Mouse (Mus musculus) stomach, embryonic 16.5 days (tissue): ENCODE measurements at regions not wholly inside any gene's neighbourhood (a gene's known extent, or its start where the extent isn't known, plus 50 kb on each side); places are given as distances from the start of the nearest gene placed in this dataset.
"Not testable (repeated sequence)": the region's sequence is repeated elsewhere in the genome, so short reads cannot be mapped to it uniquely, and the experiment has no call there.

ENCODE experiments used
- ATAC-seq: fragments of 200-750 bp; cut with Nextera tagmentation; 2 replicates; pipeline ENCODE4 v1.8.0; 2017; ENCODE audit warnings: moderate number of reproducible peaks, moderate TSS enrichment; ENCODE audit not compliant: insufficient read depth, low FRiP score
- H3K27ac ChIP-seq: fragments of 300-500 bp; sonication (generic); 2 replicates; pipeline ENCODE4 v1.5.1; 2014; ENCODE audit warnings: low read length
- H3K27me3 ChIP-seq: fragments of 300-500 bp; sonication (generic); 2 replicates; pipeline ENCODE4 v1.6.1; 2014; ENCODE audit warnings: low read length, control low read depth, mixed read lengths; ENCODE audit not compliant: control insufficient read depth, insufficient read depth
- H3K36me3 ChIP-seq: fragments of 300-500 bp; sonication (generic); 2 replicates; pipeline ENCODE4 v1.6.1; 2014; ENCODE audit warnings: low read length; ENCODE audit not compliant: control insufficient read depth, insufficient read depth
- H3K4me1 ChIP-seq: fragments of 300-500 bp; sonication (generic); 2 replicates; pipeline ENCODE4 v1.6.1; 2014; ENCODE audit warnings: low read length, control low read depth, mixed read lengths; ENCODE audit not compliant: control insufficient read depth, insufficient read depth
- H3K4me2 ChIP-seq: fragments of 300-500 bp; sonication (generic); 2 replicates; pipeline ENCODE4 v1.6.1; 2014; ENCODE audit warnings: low read depth, low read length, mixed read lengths
- H3K4me3 ChIP-seq: fragments of 300-500 bp; sonication (generic); replicated peaks from 2 replicates; pipeline ENCODE4 v1.5.1; 2014; ENCODE audit warnings: mild to moderate bottlenecking, low read length
- H3K9ac ChIP-seq: fragments of 300-500 bp; sonication (generic); 2 replicates; pipeline ENCODE4 v1.6.1; 2014; ENCODE audit warnings: low read length
- H3K9me3 ChIP-seq: fragments of 300-500 bp; sonication (generic); replicated peaks from 2 replicates; pipeline ENCODE4 v1.6.1; 2016; ENCODE audit warnings: low read length, control low read depth; ENCODE audit not compliant: control insufficient read depth
- WGBS: fragments of 180-500 bp; shearing (Covaris S2); extraction: QIAGEN DNeasy Blood & Tissue Kit; methylation state at CpG from one replicate; pipeline ENCODE4 v1.1.7; 2014; 5-methylcytosine and 5-hydroxymethylcytosine counted together

DNA sequence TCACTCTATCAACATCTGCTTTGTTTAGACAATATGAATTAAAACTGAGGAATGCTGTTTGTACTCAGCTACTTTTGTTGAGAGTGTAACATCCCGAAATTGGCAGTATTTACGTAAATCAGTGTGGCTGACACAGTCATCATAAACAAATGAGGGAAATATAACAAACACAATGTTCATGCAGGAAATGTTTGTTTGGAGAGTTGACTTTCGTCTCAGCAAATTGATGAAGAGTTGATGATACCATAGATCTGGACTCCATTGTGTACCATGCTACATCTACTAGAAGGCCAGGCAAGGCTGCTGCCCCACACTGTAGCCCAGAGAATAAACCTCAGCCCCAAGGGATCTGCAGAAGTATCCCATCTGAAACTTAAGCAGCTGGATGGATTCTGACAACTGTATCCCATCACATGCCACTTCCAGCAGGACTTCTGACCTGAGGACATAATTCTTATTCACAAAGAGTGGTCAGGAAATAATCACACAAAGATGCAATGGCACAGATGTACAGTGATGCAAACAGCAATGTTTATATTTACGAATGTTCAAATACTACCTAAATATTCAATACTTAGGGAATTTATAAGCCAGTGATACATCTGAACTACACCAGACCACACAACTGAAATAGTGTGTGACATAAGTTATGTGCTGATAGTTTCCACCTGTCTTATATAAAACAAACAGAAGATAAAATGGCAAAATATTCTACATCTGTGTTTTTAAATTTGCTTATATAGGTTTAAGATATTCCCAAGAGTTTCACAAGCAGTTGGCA is 51.3 kb downstream of the Gm21897 start:
- Histone ChIP-seq H3K27ac (peak overlapping the region; percentile 55), H3K4me3 (no peak overlapping the region), H3K27me3 (no peaks in the 10 kb centered on the region), H3K36me3 (no peaks in the 10 kb centered on the region), H3K9ac (no peak overlapping the region), H3K9me3 (no peaks in the 10 kb centered on the region), H3K4me1 (no peaks in the 10 kb centered on the region), H3K4me2 (no peak overlapping the region)
- WGBS = 48% methylated on average over 4 of the region's 4 CpGs
- peak; percentile 89 for ATAC-seq

DNA sequence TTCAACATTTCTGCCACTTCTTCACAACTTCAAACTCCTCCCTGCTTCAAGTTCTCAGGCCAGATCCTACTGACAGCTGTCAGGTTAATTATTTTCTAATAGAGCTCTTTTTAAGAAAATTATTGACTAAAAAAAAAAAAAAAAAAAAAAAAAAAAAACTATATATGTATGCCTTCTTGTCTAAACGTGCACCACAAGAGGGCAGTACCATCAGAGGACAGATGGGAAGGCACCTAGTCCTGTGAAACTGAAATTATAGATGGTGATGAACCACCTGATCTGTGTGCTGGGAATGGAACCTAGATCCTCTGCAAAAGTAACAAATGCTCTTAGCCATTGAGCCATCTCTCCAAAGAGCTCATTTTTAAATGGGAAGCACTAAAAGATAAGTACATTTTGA is 55.6 kb downstream of the Gm21897 start:
- no peak overlapping the region for H3K9ac ChIP-seq
- ATAC-seq = no peak
- no peak overlapping the region for H3K27ac ChIP-seq
- H3K4me3 ChIP-seq = no peak overlapping the region
- H3K27me3 ChIP-seq = no peaks in the 10 kb centered on the region
- no peak overlapping the region for H3K4me2 ChIP-seq
- WGBS = 8% methylated on average over 1 of the region's 1 CpGs
- H3K9me3 ChIP-seq = no peaks in the 10 kb centered on the region
- H3K36me3 ChIP-seq = no peaks in the 10 kb centered on the region
- H3K4me1 ChIP-seq = no peaks in the 10 kb centered on the region

DNA sequence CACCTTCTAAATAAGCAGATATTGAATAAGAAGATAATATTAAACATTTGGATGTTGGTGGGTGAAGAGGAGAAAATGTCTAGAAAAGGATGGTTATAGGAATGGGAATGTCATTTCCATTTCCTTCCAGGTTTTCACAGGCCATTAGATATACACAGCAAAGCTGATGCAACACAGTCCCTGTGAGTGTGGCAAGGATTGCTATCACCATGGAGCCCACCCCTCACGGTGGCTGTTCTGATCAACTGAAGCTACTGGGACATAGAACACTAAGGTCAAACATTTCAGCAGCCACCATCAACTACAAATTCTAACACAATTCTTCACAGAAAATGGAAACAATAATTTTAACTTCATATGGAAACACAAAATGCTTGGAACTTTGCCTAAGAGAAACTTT is 56.7 kb downstream of the Gm21897 start:
- no peak overlapping the region for H3K27ac ChIP-seq
- no peaks in the 10 kb centered on the region for H3K36me3 ChIP-seq
- H3K9me3 ChIP-seq = no peaks in the 10 kb centered on the region
- no peak overlapping the region for H3K4me3 ChIP-seq
- H3K4me1 ChIP-seq = no peaks in the 10 kb centered on the region
- 87% methylated on average over 1 of the region's 1 CpGs for WGBS
- H3K27me3 ChIP-seq = no peaks in the 10 kb centered on the region
- H3K4me2 ChIP-seq = no peak overlapping the region
- H3K9ac ChIP-seq = no peak overlapping the region
- ATAC-seq = no peak

DNA sequence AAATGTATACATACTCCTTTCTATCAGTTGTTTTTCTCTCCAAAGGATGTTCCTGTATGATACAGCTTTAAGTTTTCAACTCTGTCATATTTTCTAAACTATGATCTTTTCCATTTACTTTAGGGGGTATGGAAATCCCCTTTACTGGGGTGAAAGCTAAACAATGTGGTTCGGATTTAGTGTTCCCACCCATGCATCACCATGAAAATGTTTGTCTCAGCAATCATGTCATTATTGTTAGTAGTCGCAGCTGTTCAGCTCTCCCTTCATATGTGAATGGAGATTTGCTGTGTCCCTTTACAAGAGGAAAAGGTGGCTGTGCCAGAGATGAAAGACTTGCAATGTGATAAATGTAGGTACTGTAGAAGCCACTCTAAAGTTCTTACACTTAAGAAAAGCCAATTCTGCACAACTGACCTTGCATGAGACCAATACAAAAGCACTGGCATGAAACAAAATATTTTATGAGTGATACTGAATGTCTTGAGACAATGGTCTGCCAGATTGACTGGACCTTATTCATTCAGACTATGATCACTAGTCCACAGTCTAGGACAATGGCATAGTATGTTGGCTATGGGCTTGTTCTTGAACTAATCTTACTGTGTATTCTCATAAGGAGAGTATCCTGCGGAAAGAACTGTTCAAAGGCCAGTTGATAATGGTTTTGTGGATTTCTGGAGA is 68.4 kb downstream of the Gm21897 start:
- ATAC-seq = peak; percentile 71
- WGBS = 38% methylated on average over 3 of the region's 3 CpGs

DNA sequence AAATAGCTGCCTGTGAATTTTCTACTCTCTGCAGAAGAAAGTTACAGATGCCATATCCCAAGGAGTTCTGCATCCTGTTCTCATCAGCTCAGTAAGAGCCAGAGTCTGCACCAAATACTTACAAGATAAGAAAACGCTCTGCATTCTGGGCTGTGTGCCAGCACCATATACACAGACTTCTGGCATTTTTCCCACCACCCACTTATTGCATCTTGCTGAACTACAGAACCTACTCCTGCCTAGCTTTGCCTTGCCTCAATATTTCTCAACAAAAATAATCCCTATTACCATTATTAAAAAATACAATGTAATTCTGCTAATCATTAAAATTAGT is 69.0 kb downstream of the Gm21897 start:
- Histone ChIP-seq H3K4me2 (no peak overlapping the region), H3K27me3 (no peaks in the 10 kb centered on the region), H3K36me3 (no peaks in the 10 kb centered on the region), H3K4me3 (no peak overlapping the region), H3K9ac (no peak overlapping the region), H3K9me3 (no peaks in the 10 kb centered on the region), H3K27ac (peak overlapping the region; percentile 90), H3K4me1 (peaks cover 4% of the 10 kb centered on the region; the same call in 1 of the 2 replicates)
- WGBS = 16% methylated on average over 1 of the region's 1 CpGs
- peak; percentile 74 for ATAC-seq

More for the DNA sequence above, 68.4 kb downstream of the Gm21897 start:
- H3K9me3 ChIP-seq = no peaks in the 10 kb centered on the region
- peaks cover 4% of the 10 kb centered on the region; the same call in 1 of the 2 replicates for H3K4me1 ChIP-seq
- no peak overlapping the region for H3K9ac ChIP-seq
- no peaks in the 10 kb centered on the region for H3K27me3 ChIP-seq
- H3K27ac ChIP-seq = peak overlapping the region; percentile 90
- no peak overlapping the region for H3K4me3 ChIP-seq
- no peaks in the 10 kb centered on the region for H3K36me3 ChIP-seq
- H3K4me2 ChIP-seq = no peak overlapping the region

DNA sequence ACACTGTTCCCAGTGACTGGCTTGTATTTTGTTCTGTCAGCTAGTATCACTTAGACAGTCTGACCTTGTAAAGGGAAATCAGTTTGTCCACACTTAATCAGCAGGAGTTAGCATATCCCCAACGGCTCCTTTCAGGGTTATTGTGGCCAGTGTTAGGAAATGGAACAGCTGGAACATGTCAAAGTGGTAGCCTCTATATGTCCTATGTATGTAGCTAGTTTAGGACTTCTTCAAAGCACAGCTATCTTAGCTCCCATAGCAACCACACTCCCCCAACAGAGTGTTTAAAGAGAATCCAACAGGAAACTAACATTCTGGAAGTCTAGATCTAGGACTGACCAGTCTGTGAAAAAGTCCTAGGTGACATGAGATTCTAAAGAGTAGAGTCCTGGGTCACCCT is 72.6 kb downstream of the Gm21897 start:
- Histone ChIP-seq H3K9ac (no peak overlapping the region), H3K27ac (no peak overlapping the region; the same call in 1 of the 2 replicates), H3K4me3 (no peak overlapping the region), H3K36me3 (no peaks in the 10 kb centered on the region), H3K27me3 (no peaks in the 10 kb centered on the region), H3K4me1 (peaks cover 4% of the 10 kb centered on the region; the same call in 1 of the 2 replicates), H3K9me3 (no peaks in the 10 kb centered on the region), H3K4me2 (no peak overlapping the region)
- WGBS = 19% methylated on average over 1 of the region's 1 CpGs
- ATAC-seq = 0 out of 2 replicates have a peak, but pooled peaks have one; percentile 48

DNA sequence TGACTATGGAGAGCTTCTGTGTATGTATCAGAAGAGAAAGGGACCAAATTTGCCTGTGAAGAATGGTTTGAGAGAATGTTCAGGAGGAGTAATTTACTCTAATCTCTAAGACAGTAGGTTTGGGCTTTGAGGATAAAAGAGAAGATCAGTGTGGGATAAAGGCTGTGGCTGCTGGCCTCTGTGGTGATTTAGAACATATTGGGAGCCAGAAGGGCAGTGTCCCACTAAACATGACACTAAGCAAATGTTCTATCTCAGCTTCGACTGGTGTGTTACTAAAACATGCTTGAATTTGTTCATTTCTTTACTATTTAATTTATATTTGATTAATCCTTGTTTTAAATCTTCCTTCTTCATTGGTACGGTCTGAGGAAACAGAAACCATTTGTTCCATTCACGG is 113.1 kb downstream of the Gm21897 start:
- Histone ChIP-seq H3K27me3 (no peaks in the 10 kb centered on the region), H3K27ac (peak overlapping the region; percentile 2; the same call in 1 of the 2 replicates), H3K36me3 (no peaks in the 10 kb centered on the region), H3K9me3 (no peaks in the 10 kb centered on the region), H3K4me1 (peaks cover 5% of the 10 kb centered on the region; the same call in 1 of the 2 replicates), H3K4me2 (no peak overlapping the region), H3K9ac (no peak overlapping the region), H3K4me3 (no peak overlapping the region)
- 41% methylated on average over 3 of the region's 3 CpGs for WGBS
- peak; percentile 58; the same call in 1 of the 2 replicates for ATAC-seq

DNA sequence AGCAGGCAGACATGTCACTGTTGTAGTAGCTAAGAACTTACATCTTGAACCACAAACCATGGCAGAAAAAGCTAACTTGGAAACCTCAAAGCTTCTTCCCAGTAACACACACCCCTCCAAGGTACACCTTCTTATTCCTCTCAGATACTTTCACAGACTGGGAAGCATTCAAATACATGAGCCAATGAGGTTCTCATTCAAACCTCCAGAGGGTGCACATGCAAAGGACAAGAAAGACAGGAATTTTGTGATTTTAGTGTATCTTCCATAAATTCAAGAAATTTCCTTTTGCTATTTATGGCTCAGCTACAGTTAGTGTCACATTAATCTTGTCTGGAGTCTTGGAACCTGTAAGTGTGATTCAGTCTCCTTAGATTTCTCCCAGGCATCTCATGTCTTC is 115.4 kb downstream of the Gm21897 start:
- no peaks in the 10 kb centered on the region for H3K36me3 ChIP-seq
- no peaks in the 10 kb centered on the region for H3K9me3 ChIP-seq
- no peaks in the 10 kb centered on the region for H3K27me3 ChIP-seq
- H3K9ac ChIP-seq = no peak overlapping the region
- ATAC-seq = no peak
- no peak overlapping the region for H3K27ac ChIP-seq
- H3K4me3 ChIP-seq = no peak overlapping the region
- H3K4me1 ChIP-seq = peaks cover 5% of the 10 kb centered on the region; the same call in 1 of the 2 replicates
- no peak overlapping the region for H3K4me2 ChIP-seq

DNA sequence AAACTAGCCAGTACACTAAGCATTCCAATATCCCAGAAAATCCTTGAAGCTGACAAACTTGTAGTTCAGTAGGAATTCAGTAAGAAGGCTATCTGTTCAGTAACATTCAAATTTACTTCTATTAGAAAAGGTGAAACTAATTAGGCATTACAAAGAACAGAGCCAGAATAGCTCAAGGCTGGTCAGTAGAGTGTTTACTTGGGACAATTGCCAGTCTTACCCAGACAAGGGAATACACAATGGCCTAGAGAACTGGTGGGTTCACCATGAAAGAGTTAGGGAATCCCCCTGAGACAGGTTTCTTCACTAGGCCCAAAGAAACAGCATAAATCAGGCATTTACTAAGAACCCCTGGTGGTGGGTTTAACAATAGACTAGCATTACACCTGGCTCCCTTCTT is 145.6 kb downstream of the Gm21897 start:
- ATAC-seq, H3K36me3 ChIP-seq, H3K4me3 ChIP-seq, H3K4me2 ChIP-seq, H3K4me1 ChIP-seq, H3K27me3 ChIP-seq, H3K27ac ChIP-seq, H3K9ac ChIP-seq, H3K9me3 ChIP-seq: not testable (repeated sequence)
